Mouse (Mus musculus) limb, embryonic 15.5 days (tissue): Measurements from ENCODE around the gene Rhox3e. TPM values are rescaled to one million over a fixed set of nuclear protein-coding genes. Genes with fewer than 3 reads are reported as not detected.
"Not testable (repeated sequence)": the region's sequence is repeated elsewhere in the genome, so short reads cannot be mapped to it uniquely, and the experiment has no call there.

Experiments used
- ATAC-seq: fragments of 200-750 bp; cut with Nextera tagmentation; 2 replicates; pipeline ENCODE4 v1.8.0; 2017; ENCODE audit warnings: low read depth, moderate TSS enrichment; ENCODE audit not compliant: insufficient number of reproducible peaks, low FRiP score, low TSS enrichment
- H3K27ac ChIP-seq: fragments of 300-500 bp; sonication (generic); 2 replicates; pipeline ENCODE4 v1.5.1; 2015; ENCODE audit warnings: moderate library complexity, mild to moderate bottlenecking, inconsistent platforms
- H3K27me3 ChIP-seq: fragments of 300-500 bp; sonication (generic); 2 replicates; pipeline ENCODE4 v1.6.1; 2015; ENCODE audit warnings: inconsistent platforms
- H3K36me3 ChIP-seq: fragments of 300-500 bp; sonication (generic); 2 replicates; pipeline ENCODE4 v1.6.1; 2015; ENCODE audit warnings: inconsistent platforms
- H3K4me1 ChIP-seq: fragments of 300-500 bp; sonication (generic); 2 replicates; pipeline ENCODE4 v1.6.1; 2015; ENCODE audit warnings: inconsistent platforms
- H3K4me2 ChIP-seq: fragments of 300-500 bp; sonication (generic); 2 replicates; pipeline ENCODE4 v1.6.1; 2015; ENCODE audit warnings: mild to moderate bottlenecking, inconsistent platforms
- H3K4me3 ChIP-seq: fragments of 300-500 bp; sonication (generic); 2 replicates; pipeline ENCODE4 v1.5.1; 2015; ENCODE audit warnings: mild to moderate bottlenecking, inconsistent platforms
- H3K9ac ChIP-seq: fragments of 300-500 bp; sonication (generic); 2 replicates; pipeline ENCODE4 v1.6.1; 2015; ENCODE audit warnings: inconsistent platforms
- H3K9me3 ChIP-seq: fragments of 300-500 bp; sonication (generic); 2 replicates; pipeline ENCODE4 v1.6.1; 2016; ENCODE audit warnings: inconsistent platforms
- WGBS: fragments of 180-500 bp; shearing (Covaris S2); methylation state at CpG from one replicate; pipeline ENCODE4 v1.1.7; 2015; 5-methylcytosine and 5-hydroxymethylcytosine counted together
- polyA plus RNA-seq: library from polyadenylated mRNA; unstranded; fragments of >200 nt; fragmentation: Nextera tagmentation; extraction: Ambion mirVana; gene quantifications from 2 replicates; pipeline ENCODE4 v1.2.1, GENCODE M21; 2015

Gene Rhox3e
- polyA plus RNA-seq: not detected in 2 replicates

DNA sequence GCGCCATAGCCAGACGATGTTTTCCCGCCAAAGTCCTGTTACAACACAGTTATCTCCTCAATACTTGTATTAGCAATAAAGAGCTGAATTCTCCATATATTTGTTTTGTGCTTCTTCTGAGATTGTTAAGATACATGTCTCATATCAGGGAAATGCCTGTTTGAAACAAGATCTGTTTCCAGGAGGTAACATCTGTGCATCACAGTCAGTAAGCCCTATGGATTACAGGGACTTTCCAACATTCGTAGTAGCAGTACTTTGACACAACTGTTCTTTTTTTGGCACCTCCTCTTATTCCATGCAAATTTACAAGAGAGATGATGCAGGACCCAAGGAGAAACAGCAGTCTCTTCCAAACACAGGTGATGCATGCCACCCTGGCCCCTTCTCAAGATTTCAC, at the start of gene Rhox3e:
Rhox3e (plus strand) TSS at position 301 of the 400 bp plus-strand sequence.
- not testable (repeated sequence) for H3K4me2 ChIP-seq, H3K27ac ChIP-seq, H3K4me3 ChIP-seq, H3K9me3 ChIP-seq, H3K9ac ChIP-seq, H3K36me3 ChIP-seq, H3K4me1 ChIP-seq, H3K27me3 ChIP-seq, ATAC-seq
- 86% methylated on average over 1 of the region's 4 CpGs for WGBS

DNA sequence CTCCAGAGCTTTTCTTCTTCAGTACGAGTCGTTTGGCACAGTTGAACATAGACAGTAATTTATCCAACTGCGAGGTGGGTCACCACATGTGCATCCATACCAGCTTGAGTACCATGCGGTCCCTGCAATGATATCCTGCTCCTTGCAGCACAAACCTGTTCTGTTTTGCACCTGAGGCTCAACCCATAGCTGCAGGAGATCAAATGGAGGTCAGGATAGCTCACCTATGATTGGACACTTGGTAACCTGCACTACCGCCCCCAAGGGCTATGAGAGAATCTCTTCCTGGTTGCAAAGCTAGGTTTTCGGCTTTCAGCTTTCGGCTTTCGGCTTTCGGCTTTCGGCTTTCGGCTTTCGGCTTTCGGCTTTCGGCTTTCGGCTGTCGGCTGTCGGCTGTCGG, 27.8 kb upstream of the Rhox3e start, which contains the start of gene Rhox4d:
Rhox4d (plus strand) TSS at position 301 of the 400 bp plus-strand sequence.
- 96% methylated on average over 17 of the region's 18 CpGs for WGBS
- not testable (repeated sequence) for H3K27ac ChIP-seq, ATAC-seq, H3K27me3 ChIP-seq, H3K9ac ChIP-seq, H3K9me3 ChIP-seq, H3K4me2 ChIP-seq, H3K36me3 ChIP-seq, H3K4me1 ChIP-seq, H3K4me3 ChIP-seq

GRCm38 (mm10) chrX:37530152-37530551, 11.7 kb upstream of the Rhox3e start, which contains the start of gene Rhox2e:
Rhox2e (plus strand) TSS chrX:37530452.
- 90% methylated on average over 2 of the region's 8 CpGs for WGBS
- not testable (repeated sequence) for H3K4me3 ChIP-seq, ATAC-seq, H3K27me3 ChIP-seq, H3K4me2 ChIP-seq, H3K9ac ChIP-seq, H3K9me3 ChIP-seq, H3K36me3 ChIP-seq, H3K27ac ChIP-seq, H3K4me1 ChIP-seq

GRCm38 (mm10) chrX:37557112-37557511, 15.3 kb downstream of the Rhox3e start, which contains the start of gene Rhox4e:
Rhox4e (plus strand) TSS chrX:37557412.
- not testable (repeated sequence) for ATAC-seq, H3K4me1 ChIP-seq, H3K9me3 ChIP-seq

GRCm38 (mm10) chrX:37571105-37571504, 29.3 kb downstream of the Rhox3e start, which contains the start of gene Rhox2f:
Rhox2f (plus strand) TSS chrX:37571405.
- not testable (repeated sequence) for H3K27me3 ChIP-seq, H3K36me3 ChIP-seq, H3K9me3 ChIP-seq, H3K27ac ChIP-seq, H3K4me3 ChIP-seq, H3K4me1 ChIP-seq, H3K4me2 ChIP-seq, ATAC-seq, H3K9ac ChIP-seq
- 94% methylated on average over 7 of the region's 8 CpGs for whole genome bisulfite sequencing

More at GRCm38 (mm10) chrX:37557112-37557511, 15.3 kb downstream of the Rhox3e start, which contains the start of gene Rhox4e:
- H3K9ac ChIP-seq, H3K4me2 ChIP-seq, H3K4me3 ChIP-seq, H3K36me3 ChIP-seq, H3K27ac ChIP-seq, H3K27me3 ChIP-seq: not testable (repeated sequence)
- 96% methylated on average over 10 of the region's 18 CpGs for WGBS

DNA sequence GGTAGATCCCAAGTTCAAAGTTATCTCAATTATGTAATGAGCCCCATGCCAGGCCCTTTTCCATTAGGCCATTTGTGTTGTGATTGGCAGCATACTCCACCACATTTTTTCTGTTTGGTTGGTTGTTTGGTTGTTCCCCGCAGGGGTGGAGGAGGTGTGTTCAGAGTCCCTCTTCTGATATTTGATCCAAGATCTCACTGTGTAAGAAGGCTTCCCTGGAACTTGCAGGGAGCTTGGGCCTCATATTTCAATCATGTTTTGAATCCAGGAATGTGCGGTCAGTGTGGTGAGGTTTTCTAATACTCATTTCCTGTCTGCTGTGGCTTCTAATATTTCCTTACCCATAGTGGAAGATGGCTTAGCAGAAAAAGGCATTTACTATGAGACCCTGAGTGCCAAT, 30.8 kb downstream of the Rhox3e start:
- not testable (repeated sequence) for H3K9ac ChIP-seq, H3K9me3 ChIP-seq, H3K4me2 ChIP-seq, H3K4me1 ChIP-seq, ATAC-seq, H3K4me3 ChIP-seq, H3K27me3 ChIP-seq, H3K27ac ChIP-seq, H3K36me3 ChIP-seq
- WGBS: 19% methylated on average over 2 of the region's 2 CpGs

DNA sequence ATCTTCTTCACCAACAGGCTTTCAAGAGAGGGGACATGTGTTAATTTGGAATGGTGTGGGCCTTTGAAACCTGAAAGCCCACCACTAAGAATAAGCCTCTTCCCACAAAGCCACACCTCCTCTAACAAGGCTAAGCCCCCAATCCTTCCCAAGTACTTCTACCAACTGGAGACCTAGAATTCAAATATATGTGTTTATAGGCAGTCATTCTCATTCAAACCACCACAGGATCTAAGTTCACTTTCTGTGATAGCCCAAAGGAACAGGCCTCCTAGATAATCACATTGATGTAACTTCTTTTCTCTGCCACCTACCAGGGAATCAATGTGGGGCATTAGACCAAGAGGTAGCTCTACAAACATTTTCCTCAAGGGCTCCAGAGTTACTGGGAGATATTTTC, 38.9 kb downstream of the Rhox3e start, which contains the start of gene Rhox3f:
Rhox3f (plus strand) TSS at position 301 of the 400 bp plus-strand sequence.
- H3K4me1 ChIP-seq, H3K9ac ChIP-seq, H3K4me3 ChIP-seq, ATAC-seq, H3K4me2 ChIP-seq, H3K9me3 ChIP-seq, H3K36me3 ChIP-seq, H3K27me3 ChIP-seq, H3K27ac ChIP-seq: not testable (repeated sequence)

Other genes with a start within 250 kb of the Rhox3e start
- gene Rhox3a2, start 162.0 kb upstream of the Rhox3e start, polyA plus RNA-seq: not detected in 2 replicates
- 0.36 and 0.70 TPM in 2 replicates for gene Rhox4a2, start 151.2 kb upstream of the Rhox3e start, polyA plus RNA-seq
- not detected in 2 replicates for gene Rhox2b, start 130.0 kb upstream of the Rhox3e start, polyA plus RNA-seq
- 0.26 and 0.65 TPM in 2 replicates for gene Rhox4b, start 109.5 kb upstream of the Rhox3e start, polyA plus RNA-seq
- not detected in 2 replicates for gene Rhox2c, start 88.3 kb upstream of the Rhox3e start, polyA plus RNA-seq
- not detected in 2 replicates for gene Rhox3c, start 83.4 kb upstream of the Rhox3e start, polyA plus RNA-seq
- not detected in 2 replicates for gene Rhox4c, start 61.7 kb upstream of the Rhox3e start, polyA plus RNA-seq
- not detected in 2 replicates for gene Rhox2d, start 48.6 kb upstream of the Rhox3e start, polyA plus RNA-seq
- gene Rhox4d, start 27.7 kb upstream of the Rhox3e start, polyA plus RNA-seq: not detected in 2 replicates
- gene Rhox2e, start 11.6 kb upstream of the Rhox3e start, polyA plus RNA-seq: not detected in 2 replicates
- not detected in 2 replicates for gene Rhox4e, start 15.4 kb downstream of the Rhox3e start, polyA plus RNA-seq
- gene Rhox2f, start 29.4 kb downstream of the Rhox3e start, polyA plus RNA-seq: not detected in 2 replicates
- not detected in 2 replicates for gene Rhox3f, start 39.0 kb downstream of the Rhox3e start, polyA plus RNA-seq
- gene Rhox4f, start 65.7 kb downstream of the Rhox3e start, polyA plus RNA-seq: not detected in 2 replicates
- gene Rhox3g, start 86.6 kb downstream of the Rhox3e start, polyA plus RNA-seq: not detected in 2 replicates
- not detected in 2 replicates for gene Rhox2g, start 101.5 kb downstream of the Rhox3e start, polyA plus RNA-seq
- not detected in 2 replicates for gene Rhox4g, start 109.3 kb downstream of the Rhox3e start, polyA plus RNA-seq
- gene Rhox3h, start 126.7 kb downstream of the Rhox3e start, polyA plus RNA-seq: not detected in 2 replicates
- gene Rhox2h, start 131.3 kb downstream of the Rhox3e start, polyA plus RNA-seq: not detected in 2 replicates